Mouse (Mus musculus) heart, embryonic 14.5 days (tissue): ENCODE data around the gene Hoxc6. TPM values are rescaled to one million over a fixed set of nuclear protein-coding genes. Genes with fewer than 3 reads are reported as not detected.

ENCODE experiments used
- ATAC-seq: fragments of 200-750 bp; cut with Nextera tagmentation; 2 replicates; pipeline ENCODE4 v1.8.0; 2017; ENCODE audit warnings: low read depth, moderate TSS enrichment; ENCODE audit not compliant: insufficient number of reproducible peaks, insufficient read depth, low FRiP score
- H3K27ac ChIP-seq, 2 experiments: fragments of 200-500 bp in 1 of 2; fragments of 300-500 bp in 1 of 2; sonication (generic) in 1 of 2; replicated peaks in 1 of 2; 2 replicates each; pipeline ENCODE4 v1.5.1; 2012 to 2014; ENCODE audit warnings: low read depth in 2 of 2, low read length in 2 of 2, control low read depth in 1 of 2, mild to moderate bottlenecking in 1 of 2, mixed read lengths in 1 of 2; ENCODE audit not compliant: control insufficient read depth in 1 of 2, insufficient read depth in 1 of 2
- H3K27me3 ChIP-seq: fragments of 300-500 bp; sonication (generic); 2 replicates; pipeline ENCODE4 v1.6.1; 2014; ENCODE audit warnings: mild to moderate bottlenecking, low read length, control low read depth; ENCODE audit not compliant: control insufficient read depth, insufficient read depth
- H3K36me3 ChIP-seq: fragments of 300-500 bp; sonication (generic); 2 replicates; pipeline ENCODE4 v1.6.1; 2014; ENCODE audit warnings: mild to moderate bottlenecking, control low read depth, low read length, mixed read lengths; ENCODE audit not compliant: control insufficient read depth, insufficient read depth
- H3K4me1 ChIP-seq, 2 experiments: fragments of 200-500 bp in 1 of 2; fragments of 300-500 bp in 1 of 2; sonication (generic) in 1 of 2; 2 replicates each; pipeline ENCODE4 v1.6.1; 2012 to 2014; ENCODE audit warnings: low read length in 2 of 2, control low read depth in 1 of 2, mixed read lengths in 1 of 2; ENCODE audit not compliant: control insufficient read depth in 2 of 2, insufficient read depth in 2 of 2
- H3K4me2 ChIP-seq: fragments of 300-500 bp; sonication (generic); 2 replicates; pipeline ENCODE4 v1.6.1; 2014; ENCODE audit warnings: mild to moderate bottlenecking, low read length
- H3K4me3 ChIP-seq, 2 experiments: fragments of 200-500 bp in 1 of 2; fragments of 300-500 bp in 1 of 2; sonication (generic) in 1 of 2; 2 replicates each; pipeline ENCODE4 v1.5.1; 2012 to 2014; ENCODE audit warnings: low read length in 2 of 2, mild to moderate bottlenecking in 2 of 2, control low read depth in 1 of 2, low read depth in 1 of 2, moderate library complexity in 1 of 2; ENCODE audit not compliant: control insufficient read depth in 1 of 2, insufficient read depth in 1 of 2
- H3K9ac ChIP-seq: fragments of 300-500 bp; sonication (generic); 2 replicates; pipeline ENCODE4 v1.6.1; 2014; ENCODE audit warnings: mild to moderate bottlenecking, low read length
- H3K9me3 ChIP-seq: fragments of 300-500 bp; sonication (generic); 2 replicates; pipeline ENCODE4 v1.6.1; 2016; ENCODE audit warnings: low read length, control low read depth; ENCODE audit not compliant: control insufficient read depth
- WGBS: fragments of 180-500 bp; shearing (Covaris S2); extraction: QIAGEN DNeasy Blood & Tissue Kit; methylation state at CpG from one replicate; pipeline ENCODE4 v1.1.7; 2014; 5-methylcytosine and 5-hydroxymethylcytosine counted together
- microRNA counts: library from miRNA; unstranded; fragments of <30 nt; microRNA quantifications from one replicate; lab custom pipeline; 2016
- microRNA-seq: library from miRNA; unstranded; fragments of <30 nt; microRNA quantifications from one replicate; pipeline ENCODE4, GENCODE M21; 2016
- polyA plus RNA-seq: library from polyadenylated mRNA; unstranded; fragments of >200 nt; fragmentation: Nextera tagmentation; extraction: Ambion mirVana; gene quantifications from 2 replicates; pipeline ENCODE4 v1.2.1, GENCODE M21; 2014

The Hoxc6 gene
- polyA plus RNA-seq, 1 experiment from 2014 or later: 0.15 TPM

DNA sequence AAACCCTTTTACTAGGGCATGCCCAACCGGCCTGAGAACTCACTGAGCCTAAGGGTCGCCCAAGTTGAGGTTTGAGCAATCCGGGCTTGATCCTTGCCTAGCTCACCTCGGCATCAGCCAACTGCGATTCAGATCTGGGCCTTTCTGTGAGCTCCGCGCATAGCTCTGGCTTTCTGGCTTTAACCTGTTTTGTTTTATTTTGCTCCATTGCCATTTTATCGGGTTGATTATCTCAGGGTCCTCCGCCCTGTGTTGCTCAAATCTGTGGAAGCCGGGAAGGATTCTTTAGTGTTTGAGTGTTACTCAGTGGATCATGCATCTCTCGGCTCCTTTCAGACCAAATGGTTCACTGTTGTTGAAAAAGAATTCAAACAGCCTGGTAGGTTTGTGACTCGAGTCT is 60.7 kb downstream of the Hoxc6 start:
- Histone ChIP-seq H3K4me1 (no peaks in the 10 kb centered on the region; a peak in 1 of 4 replicates), H3K4me3 (no peak overlapping the region), H3K27ac (no peak overlapping the region), H3K9ac (no peak overlapping the region), H3K27me3 (peaks cover 97% of the 10 kb centered on the region), H3K9me3 (no peaks in the 10 kb centered on the region), H3K36me3 (no peaks in the 10 kb centered on the region), H3K4me2 (no peak overlapping the region)
- ATAC-seq: no peak
- WGBS: 4% methylated on average over 12 of the region's 12 CpGs

DNA sequence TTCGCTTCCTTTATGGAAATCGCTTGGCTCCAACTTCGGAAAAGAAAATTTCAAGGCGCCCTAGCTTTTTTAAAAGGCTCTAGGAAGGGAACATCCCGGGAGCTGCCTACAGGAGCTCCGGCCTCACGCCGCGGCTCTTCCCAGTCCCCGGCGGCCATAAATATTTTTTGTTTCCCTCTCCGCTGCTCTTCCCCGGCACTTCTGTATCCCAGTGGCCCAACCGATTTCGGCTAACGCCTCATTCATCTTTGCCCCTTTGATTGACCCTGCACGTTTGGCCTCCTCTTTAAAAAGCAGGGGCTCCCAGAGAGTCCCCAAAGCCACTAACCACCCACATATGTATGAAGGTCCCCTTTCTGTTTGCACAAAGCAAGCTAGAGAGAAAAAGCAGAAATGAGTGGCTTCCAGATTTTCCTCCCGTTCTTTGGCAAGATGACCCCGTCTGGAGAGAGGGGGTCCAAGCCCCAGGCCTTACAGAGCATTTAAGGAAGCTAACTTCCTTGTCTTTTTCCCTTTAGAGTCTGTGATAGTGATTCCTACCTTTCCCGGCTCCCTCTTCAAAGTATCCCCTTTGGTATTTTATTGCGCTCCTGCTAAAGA is 61.4 kb downstream of the Hoxc6 start:
- Histone ChIP-seq H3K4me2 (no peak overlapping the region), H3K27me3 (peaks cover 97% of the 10 kb centered on the region), H3K4me3 (no peak overlapping the region), H3K9ac (no peak overlapping the region), H3K4me1 (no peaks in the 10 kb centered on the region; a peak in 1 of 4 replicates), H3K27ac (no peak overlapping the region), H3K36me3 (no peaks in the 10 kb centered on the region), H3K9me3 (no peaks in the 10 kb centered on the region)
- WGBS: 3% methylated on average over 21 of the region's 21 CpGs
- ATAC-seq: no peak

DNA sequence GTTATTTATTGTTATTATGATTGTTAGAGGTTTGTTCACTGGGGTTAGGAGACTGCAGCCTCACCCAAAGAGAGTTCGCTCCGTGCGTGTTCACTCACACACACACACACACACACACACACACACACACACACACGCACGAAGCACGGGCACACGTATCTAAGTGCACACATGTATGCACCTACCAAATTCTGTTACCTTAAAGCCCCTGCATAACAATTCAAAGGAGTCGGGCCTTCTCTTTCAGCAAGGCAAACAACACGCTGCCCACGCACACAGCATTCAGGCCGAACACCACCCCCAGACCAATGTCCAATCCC is 61.9 kb downstream of the Hoxc6 start:
- no peak overlapping the region for H3K9ac ChIP-seq
- no peak overlapping the region for H3K4me3 ChIP-seq
- no peaks in the 10 kb centered on the region for H3K36me3 ChIP-seq
- H3K27me3 ChIP-seq: peaks cover 95% of the 10 kb centered on the region
- ATAC-seq: no peak
- H3K27ac ChIP-seq: no peak overlapping the region
- no peaks in the 10 kb centered on the region; a peak in 1 of 4 replicates for H3K4me1 ChIP-seq
- WGBS: 9% methylated on average over 11 of the region's 11 CpGs
- H3K4me2 ChIP-seq: no peak overlapping the region
- H3K9me3 ChIP-seq: no peaks in the 10 kb centered on the region

DNA sequence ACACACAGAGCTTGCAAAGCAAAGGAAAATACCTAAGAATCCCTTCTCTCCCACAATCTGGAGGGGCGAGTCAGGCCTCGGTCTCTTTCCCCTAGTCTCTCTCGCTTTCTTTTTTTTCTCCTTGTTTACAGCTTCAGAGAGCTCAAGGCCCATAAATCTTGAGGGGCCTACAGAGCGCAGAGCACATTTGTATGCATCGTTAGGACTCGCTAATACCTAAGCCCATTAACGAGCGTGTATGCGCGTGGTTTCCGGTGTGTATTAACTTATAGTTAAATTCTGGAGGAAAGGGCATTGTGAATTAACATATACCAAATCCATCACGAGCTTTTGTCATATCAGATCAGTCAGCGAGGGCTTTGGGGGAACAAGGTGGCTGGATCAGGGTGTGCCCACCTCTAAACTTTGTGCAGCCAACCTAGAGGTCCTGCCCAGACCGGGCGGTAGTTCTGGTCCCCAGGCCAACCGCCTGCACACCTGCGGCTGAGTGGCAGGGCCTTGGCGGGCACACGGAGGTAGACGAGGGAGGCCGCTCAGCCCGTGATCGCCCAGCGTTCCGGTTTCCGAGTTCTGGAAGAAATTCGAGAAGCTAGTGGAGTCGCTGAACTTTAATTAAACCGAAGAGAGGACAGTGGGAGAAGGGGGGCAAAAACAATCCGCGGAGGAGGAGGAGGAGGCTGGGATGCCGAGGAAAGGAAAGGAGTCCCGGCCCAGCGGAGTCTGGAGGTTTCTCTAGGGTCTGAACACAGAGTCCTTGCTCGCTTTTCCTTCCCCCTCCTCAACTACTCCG is 62.5 kb downstream of the Hoxc6 start:
- WGBS: 3% methylated on average over 36 of the region's 36 CpGs
- Histone ChIP-seq H3K9ac (no peak overlapping the region), H3K27me3 (peaks cover 95% of the 10 kb centered on the region), H3K36me3 (no peaks in the 10 kb centered on the region), H3K4me1 (no peaks in the 10 kb centered on the region; a peak in 1 of 4 replicates), H3K9me3 (no peaks in the 10 kb centered on the region), H3K4me3 (no peak overlapping the region), H3K27ac (no peak overlapping the region), H3K4me2 (0 out of 2 replicates have a peak overlapping the region, but pooled peaks have one; percentile 11)
- no peak for ATAC-seq

DNA sequence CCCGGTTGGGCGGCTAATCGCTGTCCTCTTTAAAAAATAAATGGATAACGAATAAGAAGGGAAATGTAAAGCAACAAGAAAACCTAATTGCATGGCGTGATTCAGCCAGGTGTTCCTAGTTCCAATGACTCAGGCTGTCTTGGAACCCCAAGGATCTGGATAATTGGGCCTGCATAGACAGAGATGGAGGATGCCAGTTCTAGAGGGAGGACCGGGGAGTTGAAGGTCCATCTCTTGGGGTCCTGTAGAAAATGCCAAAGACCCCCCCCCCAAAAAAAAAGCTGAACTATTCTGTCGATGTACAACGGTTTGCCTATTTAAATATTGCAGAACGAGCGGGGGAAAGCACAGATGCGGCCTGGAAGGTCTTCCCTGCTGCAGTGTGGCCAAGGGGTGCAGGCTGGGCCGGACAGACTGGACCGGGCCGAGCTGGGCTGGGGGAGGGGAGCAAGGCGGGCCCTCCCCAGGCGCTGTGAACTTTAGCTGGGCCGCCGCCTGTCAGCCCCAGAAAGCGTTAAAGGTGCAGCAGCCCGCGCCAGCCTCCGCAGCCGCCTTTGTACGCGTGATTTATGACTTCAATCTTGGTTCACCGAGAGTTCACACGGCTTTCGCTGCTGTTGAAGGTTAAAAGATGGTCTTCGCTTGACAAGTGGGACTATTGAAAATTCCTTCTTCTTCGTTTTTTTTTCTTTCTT is 63.2 kb downstream of the Hoxc6 start:
- under 1% methylated on average over 30 of the region's 30 CpGs for WGBS
- peak overlapping the region in 1 of 2 experiments; percentile 8; a peak in 1 of 4 replicates for H3K4me3 ChIP-seq

More for the DNA sequence above, 63.2 kb downstream of the Hoxc6 start:
- no peak overlapping the region for H3K9ac ChIP-seq
- H3K9me3 ChIP-seq: no peaks in the 10 kb centered on the region
- ATAC-seq: no peak
- 0 out of 2 replicates have a peak overlapping the region, but pooled peaks have one; percentile 11 for H3K4me2 ChIP-seq
- no peak overlapping the region for H3K27ac ChIP-seq
- no peaks in the 10 kb centered on the region; a peak in 1 of 4 replicates for H3K4me1 ChIP-seq
- peaks cover 95% of the 10 kb centered on the region for H3K27me3 ChIP-seq
- no peaks in the 10 kb centered on the region for H3K36me3 ChIP-seq

MicroRNA genes within 50 kb of the gene (microRNA counts, 519-probe panel; counts per million panel counts)
- microRNA mmu-miR-615-3p (lab: Ali Mortazavi, UCI) (322 counts per million, percentile 70 among the panel's probes with 10 or more counts), microRNA mmu-miR-615-5p (lab: Ali Mortazavi, UCI) (322 counts per million, percentile 70 among the panel's probes with 10 or more counts)

Small RNA genes within 50 kb of the gene (microRNA-seq; reads per million reads assigned to microRNA genes)
- not detected for gene Mir196a-2
- 21.8 reads per million, percentile 32 among the genes with 10 or more reads in this experiment for gene Mir615

Other genes starting within 250 kb of the Hoxc6 start
- not detected in 2 replicates for gene Hoxc13, start 77.2 kb upstream of the Hoxc6 start, polyA plus RNA-seq
- gene Hoxc12, start 61.5 kb upstream of the Hoxc6 start, polyA plus RNA-seq: not detected in 2 replicates
- gene Hoxc11, start 43.8 kb upstream of the Hoxc6 start, polyA plus RNA-seq: not detected in 2 replicates
- gene Hoxc10, start 31.5 kb upstream of the Hoxc6 start, polyA plus RNA-seq: not detected in 2 replicates
- 0.07 TPM in 1 of 2 replicates, not detected in the other for gene Hoxc5, start 30.8 kb upstream of the Hoxc6 start, polyA plus RNA-seq
- not detected in 2 replicates for gene Hoxc9, start 21.8 kb upstream of the Hoxc6 start, polyA plus RNA-seq
- gene Hoxc8, start 7.7 kb upstream of the Hoxc6 start, polyA plus RNA-seq: not detected in 2 replicates
- gene Hoxc4, start 20.7 kb downstream of the Hoxc6 start, polyA plus RNA-seq: 0.30 TPM in 1 of 2 replicates, not detected in the other
- gene Smug1, start 168.8 kb downstream of the Hoxc6 start, polyA plus RNA-seq: 17.8 and 18.6 TPM in 2 replicates
- gene Cbx5, start 241.6 kb downstream of the Hoxc6 start, polyA plus RNA-seq: 105 and 108 TPM in 2 replicates
- gene Hnrnpa1, start 242.2 kb downstream of the Hoxc6 start, polyA plus RNA-seq: 425 and 457 TPM in 2 replicates